Mouse (Mus musculus) embryonic facial prominence, embryonic 14.5 days (tissue): ENCODE measurements at regions not wholly inside any gene's neighbourhood (a gene's known extent, or its start where the extent isn't known, plus 50 kb on each side); places are given as distances from the start of the nearest gene placed in this dataset.
A peak's percentile ranks its signal among the peaks of the same experiment; 100 is the strongest.

Experiments
- ATAC-seq: fragments of 200-750 bp; cut with Nextera tagmentation; 2 replicates; pipeline ENCODE4 v1.8.0; 2017; ENCODE audit warnings: low read depth, moderate number of reproducible peaks, moderate TSS enrichment
- DNase-seq: peaks from one replicate; pipeline ENCODE4 v3.0.0-alpha.2; 2015; ENCODE audit warnings: low spot score
- H3K27ac ChIP-seq: fragments of 300-500 bp; sonication (generic); replicated peaks from 2 replicates; pipeline ENCODE4 v1.5.1; 2014; ENCODE audit warnings: low read depth, mild to moderate bottlenecking, low read length, moderate library complexity
- H3K27me3 ChIP-seq: fragments of 300-500 bp; sonication (generic); replicated peaks from 2 replicates; pipeline ENCODE4 v1.6.1; 2014; ENCODE audit warnings: low read length; ENCODE audit not compliant: control insufficient read depth, insufficient read depth
- H3K36me3 ChIP-seq: fragments of 300-500 bp; sonication (generic); 2 replicates; pipeline ENCODE4 v1.6.1; 2014; ENCODE audit warnings: low read length, mixed read lengths; ENCODE audit not compliant: control insufficient read depth, insufficient read depth
- H3K4me1 ChIP-seq: fragments of 300-500 bp; sonication (generic); 2 replicates; pipeline ENCODE4 v1.6.1; 2014; ENCODE audit warnings: antibody characterized with exemption, low read length; ENCODE audit not compliant: control insufficient read depth, insufficient read depth
- H3K4me2 ChIP-seq: fragments of 300-500 bp; sonication (generic); 2 replicates; pipeline ENCODE4 v1.6.1; 2014; ENCODE audit warnings: low read depth, mild to moderate bottlenecking, low read length, moderate library complexity, mixed read lengths
- H3K4me3 ChIP-seq: fragments of 300-500 bp; sonication (generic); 2 replicates; pipeline ENCODE4 v1.5.1; 2014; ENCODE audit warnings: low read depth, mild to moderate bottlenecking, low read length
- H3K9ac ChIP-seq: fragments of 300-500 bp; sonication (generic); 2 replicates; pipeline ENCODE4 v1.6.1; 2014; ENCODE audit warnings: low read depth, mild to moderate bottlenecking, low read length, moderate library complexity, mixed read lengths
- H3K9me3 ChIP-seq: fragments of 300-500 bp; sonication (generic); 2 replicates; pipeline ENCODE4 v1.6.1; 2016; ENCODE audit warnings: low read length; ENCODE audit not compliant: control insufficient read depth
- WGBS: fragments of 180-500 bp; shearing (Covaris S2); extraction: QIAGEN DNeasy Blood & Tissue Kit; methylation state at CpG from one replicate; pipeline ENCODE4 v1.1.7; 2014; 5-methylcytosine and 5-hydroxymethylcytosine counted together

GRCm38 (mm10) chr4:83949612-83950011 is 424.3 kb downstream of the Ccdc171 start:
- Histone ChIP-seq H3K27me3 (no peaks in the 10 kb centered on the region), H3K9ac (no peak overlapping the region), H3K36me3 (no peaks in the 10 kb centered on the region), H3K4me2 (no peak overlapping the region), H3K27ac (no peak overlapping the region), H3K9me3 (no peaks in the 10 kb centered on the region), H3K4me1 (no peaks in the 10 kb centered on the region), H3K4me3 (no peak overlapping the region)
- ATAC-seq (no peak), DNase-seq (no peak)
- WGBS = 95% methylated on average over 2 of the region's 2 CpGs

GRCm38 (mm10) chr4:83950809-83951409 is 425.6 kb downstream of the Ccdc171 start:
- Histone ChIP-seq H3K27me3 (no peaks in the 10 kb centered on the region), H3K9ac (no peak overlapping the region), H3K36me3 (no peaks in the 10 kb centered on the region), H3K4me3 (no peak overlapping the region), H3K27ac (no peak overlapping the region), H3K4me1 (no peaks in the 10 kb centered on the region), H3K4me2 (no peak overlapping the region), H3K9me3 (no peaks in the 10 kb centered on the region)
- DNase-seq (no peak), ATAC-seq (no peak)
- WGBS = 81% methylated on average over 10 of the region's 10 CpGs

GRCm38 (mm10) chr4:83956252-83956904 is 431.0 kb downstream of the Ccdc171 start:
- WGBS = 86% methylated on average over 12 of the region's 12 CpGs
- 0 out of 2 replicates have a peak, but pooled peaks have one; percentile 18 for ATAC-seq
- Histone ChIP-seq H3K9ac (no peak overlapping the region), H3K9me3 (peaks cover 7% of the 10 kb centered on the region; the same call in 1 of the 2 replicates), H3K4me3 (no peak overlapping the region), H3K4me2 (no peak overlapping the region), H3K27ac (no peak overlapping the region), H3K36me3 (no peaks in the 10 kb centered on the region), H3K4me1 (no peaks in the 10 kb centered on the region), H3K27me3 (no peaks in the 10 kb centered on the region)
- no peak for DNase-seq

- Histone ChIP-seq H3K4me1 (no peaks in the 10 kb centered on the region), H3K9ac (no peak overlapping the region), H3K4me2 (no peak overlapping the region), H3K4me3 (no peak overlapping the region), H3K9me3 (peaks cover 7% of the 10 kb centered on the region; the same call in 1 of the 2 replicates), H3K27ac (no peak overlapping the region), H3K36me3 (no peaks in the 10 kb centered on the region), H3K27me3 (no peaks in the 10 kb centered on the region)
- ATAC-seq = peak; percentile 82; the same call in 1 of the 2 replicates
- 23% methylated on average over 5 of the region's 5 CpGs for WGBS
- peak; percentile 73 for DNase-seq
Observed at GRCm38 (mm10) chr4:83957217-83957692, 431.9 kb downstream of the Ccdc171 start.

- DNase-seq (no peak), ATAC-seq (no peak)
- Histone ChIP-seq H3K9ac (no peak overlapping the region), H3K4me1 (no peaks in the 10 kb centered on the region), H3K36me3 (no peaks in the 10 kb centered on the region), H3K9me3 (no peaks in the 10 kb centered on the region), H3K27me3 (no peaks in the 10 kb centered on the region), H3K4me2 (no peak overlapping the region), H3K27ac (no peak overlapping the region), H3K4me3 (no peak overlapping the region)
- WGBS = 70% methylated on average over 1 of the region's 1 CpGs
Observed at GRCm38 (mm10) chr4:83966898-83967297, 441.6 kb downstream of the Ccdc171 start.

GRCm38 (mm10) chr4:83973162-83973561 is 447.8 kb downstream of the Ccdc171 start:
- 90% methylated on average over 4 of the region's 4 CpGs for WGBS
- Histone ChIP-seq H3K9me3 (no peaks in the 10 kb centered on the region), H3K36me3 (no peaks in the 10 kb centered on the region), H3K4me1 (peaks cover 9% of the 10 kb centered on the region), H3K27ac (no peak overlapping the region), H3K27me3 (no peaks in the 10 kb centered on the region), H3K4me2 (no peak overlapping the region), H3K9ac (no peak overlapping the region), H3K4me3 (no peak overlapping the region)
- ATAC-seq (no peak), DNase-seq (no peak)

GRCm38 (mm10) chr4:83974214-83975012 is 449.1 kb downstream of the Ccdc171 start:
- WGBS = 74% methylated on average over 7 of the region's 7 CpGs
- ATAC-seq (no peak), DNase-seq (no peak)
- Histone ChIP-seq H3K4me3 (no peak overlapping the region), H3K4me1 (peaks cover 9% of the 10 kb centered on the region), H3K4me2 (no peak overlapping the region), H3K36me3 (no peaks in the 10 kb centered on the region), H3K9me3 (no peaks in the 10 kb centered on the region), H3K27ac (no peak overlapping the region), H3K9ac (no peak overlapping the region), H3K27me3 (no peaks in the 10 kb centered on the region)

- ATAC-seq = no peak
- Histone ChIP-seq H3K4me3 (no peak overlapping the region), H3K9ac (no peak overlapping the region), H3K36me3 (no peaks in the 10 kb centered on the region), H3K27ac (0 out of 2 replicates have a peak overlapping the region, but pooled peaks have one; percentile 16), H3K4me2 (no peak overlapping the region), H3K27me3 (no peaks in the 10 kb centered on the region), H3K4me1 (peaks cover 9% of the 10 kb centered on the region), H3K9me3 (no peaks in the 10 kb centered on the region)
- 50% methylated on average over 5 of the region's 5 CpGs for WGBS
- DNase-seq = peak; percentile 57
Observed at GRCm38 (mm10) chr4:83975569-83975968, 450.2 kb downstream of the Ccdc171 start.
